Mouse (Mus musculus): Measurements from ENCODE around the gene Iars.
A peak's percentile ranks its signal among the peaks of the same experiment; 100 is the strongest.

The Iars gene

DNA sequence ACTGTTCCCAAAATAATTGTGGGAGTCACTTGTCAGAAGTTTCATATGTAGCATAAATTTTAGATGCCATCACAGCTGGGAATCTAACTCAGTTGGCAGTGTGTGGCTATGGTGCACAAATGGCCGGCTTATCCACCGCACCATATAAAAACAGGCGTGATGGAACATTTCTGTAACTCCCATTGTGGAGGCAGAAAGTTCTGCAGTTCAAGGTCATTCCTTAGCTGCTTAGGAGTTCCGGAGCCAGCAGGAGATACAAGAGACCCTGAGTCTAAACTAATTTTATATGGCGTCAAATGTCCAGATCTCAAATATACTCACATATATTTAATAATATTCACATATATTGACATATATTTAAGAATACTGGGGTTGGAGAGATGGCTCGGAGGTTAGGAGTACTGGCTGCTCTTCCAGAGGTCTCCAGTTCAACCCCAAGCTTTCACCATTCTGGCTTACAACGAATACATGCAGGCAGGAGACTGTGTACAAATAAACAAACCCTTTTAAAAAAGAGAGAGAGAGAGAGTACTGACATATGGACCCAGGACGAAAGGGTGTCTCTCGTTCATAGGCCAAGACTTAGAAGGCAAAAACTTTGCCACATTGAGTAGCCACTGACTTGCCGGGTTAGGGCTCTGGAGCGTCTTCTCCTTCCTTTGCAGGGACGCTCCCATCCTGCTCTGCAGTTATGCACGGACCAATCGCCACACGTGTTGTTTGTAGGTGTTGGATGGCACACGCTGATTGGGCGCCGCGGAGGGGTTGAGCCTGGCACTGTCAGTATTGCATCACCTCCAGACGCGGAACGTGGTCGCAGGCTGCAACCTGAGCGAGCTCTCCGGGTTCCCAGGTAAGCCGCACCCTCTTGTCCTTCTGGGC lies at the start of gene Iars:
TSS of gene Iars (plus strand) at position 750 of the 882 bp plus-strand sequence.
- peak; percentile 97 for DNase-seq (ENCODE audit: low spot score)

DNA sequence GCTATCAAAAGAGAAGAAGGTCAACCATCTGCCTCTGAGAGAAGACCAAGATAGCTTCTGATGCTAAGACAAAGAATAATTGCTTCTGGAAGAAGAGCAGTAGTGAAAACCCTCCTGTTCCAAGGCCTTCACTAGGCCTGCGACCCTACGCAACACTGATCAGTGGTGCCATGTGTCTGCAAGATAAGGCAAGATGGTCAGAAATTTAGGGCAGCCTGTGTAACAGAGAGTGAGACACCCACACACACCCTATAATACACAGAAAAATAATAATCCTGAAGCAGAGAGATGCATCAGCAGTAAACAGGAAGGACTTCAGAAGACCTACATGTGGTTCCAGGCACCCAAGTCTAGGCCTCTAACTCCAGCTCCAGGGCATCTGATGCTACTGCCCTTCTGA lies 41.9 kb upstream of the Iars start:
- no peak for DNase-seq (ENCODE audit: low spot score)

DNA sequence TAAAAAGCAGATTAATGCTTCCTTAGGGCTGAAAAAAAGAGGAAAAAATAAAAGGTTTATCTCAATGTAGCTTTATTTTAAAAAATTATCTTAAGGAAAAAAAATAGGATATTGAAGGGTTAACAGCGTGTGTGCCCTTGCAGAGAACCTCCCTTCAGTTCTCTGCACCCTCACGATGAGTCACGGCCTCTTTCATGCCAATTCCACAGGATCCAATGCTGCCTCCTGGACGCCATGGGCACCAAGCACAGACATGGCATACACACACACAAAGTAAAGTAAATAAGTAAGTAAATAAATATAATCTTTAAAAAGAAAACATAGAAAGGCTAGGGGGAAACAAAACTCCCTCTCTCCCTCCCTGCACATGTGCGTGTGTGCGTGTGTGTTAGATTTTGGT lies 39.2 kb upstream of the Iars start:
- DNase-seq (ENCODE audit: low spot score), result no peak

DNA sequence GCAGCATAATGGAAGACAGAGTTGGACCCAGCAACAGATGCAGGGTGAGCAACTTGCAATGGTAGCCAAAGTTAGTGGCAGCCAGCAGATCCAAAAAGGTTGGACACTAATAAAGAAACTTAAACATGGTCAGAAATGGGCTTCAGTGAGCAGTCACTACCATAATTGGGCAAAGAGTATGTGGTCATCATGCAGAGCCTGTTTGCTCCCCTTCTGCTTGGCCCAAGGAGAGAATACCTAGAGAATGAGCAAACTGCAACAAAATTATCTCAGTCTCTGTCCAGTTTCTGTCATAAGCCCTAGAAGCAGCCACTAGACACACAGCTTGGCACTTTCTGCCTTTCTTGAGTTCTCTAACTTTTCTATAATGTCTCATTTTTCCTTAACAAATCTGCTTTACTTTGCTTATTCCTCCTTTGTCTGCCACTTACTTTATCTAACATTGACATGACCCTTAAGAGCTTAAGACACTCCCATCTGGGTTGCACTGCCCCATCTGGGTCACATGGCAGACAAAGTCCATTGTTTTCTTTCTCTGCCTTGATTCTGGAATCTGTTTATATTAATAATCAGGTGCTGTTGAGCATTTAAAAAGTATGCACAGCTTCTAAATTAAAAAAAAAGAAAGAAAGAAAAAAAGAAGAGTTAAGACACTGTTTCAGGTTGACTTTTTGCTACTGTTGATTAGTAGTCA lies 38.1 kb upstream of the Iars start:
- DNase-seq (ENCODE audit: low spot score), result no peak

DNA sequence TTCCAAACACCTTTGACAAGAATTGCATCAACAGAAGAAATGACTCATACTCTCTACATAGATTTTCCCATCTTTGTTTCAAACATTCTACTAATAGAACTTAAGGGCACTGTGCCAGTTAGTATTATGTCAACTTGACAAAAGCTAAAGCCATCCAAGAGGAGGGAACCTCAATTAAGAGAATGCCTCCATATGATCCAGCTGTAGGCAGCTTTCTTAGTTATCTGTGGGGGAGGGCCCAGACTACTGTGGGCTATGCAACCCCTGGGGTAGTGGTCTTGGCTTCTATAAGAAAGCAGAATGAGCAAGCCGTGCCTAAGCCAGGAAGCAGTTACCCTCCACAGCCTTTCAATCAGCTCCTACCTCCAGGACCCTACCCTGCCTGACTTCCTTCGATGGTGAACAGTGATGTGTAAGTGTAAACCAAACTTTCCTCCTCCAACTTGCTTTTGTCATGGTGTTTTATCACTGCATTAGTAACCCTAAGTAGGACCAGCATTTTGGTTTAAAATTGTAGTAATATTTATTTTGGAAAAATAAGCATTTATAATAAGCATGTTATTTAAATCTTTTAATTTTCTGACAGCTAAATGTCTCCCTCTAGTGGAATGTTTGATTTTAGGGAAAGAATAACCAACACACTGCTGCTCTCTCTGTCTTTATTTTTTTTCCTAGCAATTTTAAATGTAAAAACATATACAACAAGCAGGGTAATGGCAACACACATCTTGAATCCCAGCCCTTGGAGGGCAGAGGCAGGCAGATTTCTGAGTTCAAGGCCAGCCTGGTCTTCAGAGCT lies 37.0 kb upstream of the Iars start:
- no peak for DNase-seq (ENCODE audit: low spot score)

DNA sequence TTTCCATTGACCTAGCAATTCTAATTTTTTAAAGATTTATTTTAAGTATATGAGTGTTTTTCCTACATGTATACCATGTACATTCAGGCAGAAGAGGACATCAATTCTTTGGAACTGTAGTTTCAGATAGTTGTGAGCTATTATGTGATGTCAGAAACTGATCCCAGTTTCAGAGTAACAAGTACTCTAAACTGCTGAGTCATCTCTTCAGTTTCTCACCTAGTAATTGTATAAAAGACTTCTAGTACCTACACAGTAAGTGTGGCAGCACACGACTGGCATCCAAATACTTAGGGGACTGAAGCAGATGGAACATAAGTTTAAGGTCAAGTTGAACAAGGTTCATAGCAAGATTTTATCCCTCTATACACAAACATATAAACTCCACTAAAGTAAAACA lies 35.9 kb upstream of the Iars start:
- DNase-seq (ENCODE audit: low spot score), result no peak

DNA sequence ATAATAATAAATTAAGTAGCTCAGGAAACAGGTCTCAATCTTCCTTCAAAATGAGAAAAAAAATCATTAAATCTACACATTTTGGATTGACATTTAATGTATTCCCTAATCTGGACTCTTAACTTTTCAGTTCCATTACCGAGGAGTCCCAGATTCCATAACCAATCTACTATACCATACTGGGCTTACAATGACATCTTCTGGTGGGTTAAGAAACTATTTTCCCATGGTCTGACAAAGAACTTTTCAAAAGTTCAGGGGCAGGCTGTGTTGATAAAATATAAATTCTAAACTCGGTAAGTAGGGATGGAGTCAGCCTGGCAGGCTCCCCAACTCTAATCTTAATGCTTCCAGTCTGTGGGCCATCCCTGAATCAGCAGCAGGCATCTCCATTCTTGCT lies 30.8 kb upstream of the Iars start:
- DNase-seq (ENCODE audit: low spot score), result no peak

DNA sequence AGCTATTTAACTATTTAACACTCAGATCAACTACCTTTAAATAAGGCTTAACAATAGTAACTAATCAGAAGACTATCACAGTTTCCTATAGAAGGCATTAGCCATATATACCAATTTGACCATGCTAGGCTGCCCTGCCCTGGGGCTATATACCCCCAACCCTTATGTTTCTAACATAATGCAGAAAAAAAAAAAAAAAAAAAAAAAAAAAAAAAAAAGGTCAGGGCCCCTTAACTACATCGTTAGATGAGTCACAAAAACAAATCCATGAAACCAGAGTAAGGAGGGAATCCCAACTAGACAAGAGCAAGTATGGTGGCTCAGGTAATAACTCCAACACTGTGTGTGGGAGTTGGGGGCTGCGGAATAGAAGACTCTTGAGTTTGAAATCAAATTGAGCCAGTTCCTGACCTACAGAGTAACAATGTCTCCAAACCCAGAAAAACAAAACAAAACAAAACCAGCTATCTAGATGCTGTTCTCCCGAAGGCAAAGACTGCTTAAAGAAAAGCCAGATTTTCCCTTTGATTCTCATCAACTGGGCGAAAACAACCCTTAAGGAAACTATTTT lies 30.0 kb upstream of the Iars start:
- DNase-seq (ENCODE audit: low spot score), result peak; percentile 15

DNA sequence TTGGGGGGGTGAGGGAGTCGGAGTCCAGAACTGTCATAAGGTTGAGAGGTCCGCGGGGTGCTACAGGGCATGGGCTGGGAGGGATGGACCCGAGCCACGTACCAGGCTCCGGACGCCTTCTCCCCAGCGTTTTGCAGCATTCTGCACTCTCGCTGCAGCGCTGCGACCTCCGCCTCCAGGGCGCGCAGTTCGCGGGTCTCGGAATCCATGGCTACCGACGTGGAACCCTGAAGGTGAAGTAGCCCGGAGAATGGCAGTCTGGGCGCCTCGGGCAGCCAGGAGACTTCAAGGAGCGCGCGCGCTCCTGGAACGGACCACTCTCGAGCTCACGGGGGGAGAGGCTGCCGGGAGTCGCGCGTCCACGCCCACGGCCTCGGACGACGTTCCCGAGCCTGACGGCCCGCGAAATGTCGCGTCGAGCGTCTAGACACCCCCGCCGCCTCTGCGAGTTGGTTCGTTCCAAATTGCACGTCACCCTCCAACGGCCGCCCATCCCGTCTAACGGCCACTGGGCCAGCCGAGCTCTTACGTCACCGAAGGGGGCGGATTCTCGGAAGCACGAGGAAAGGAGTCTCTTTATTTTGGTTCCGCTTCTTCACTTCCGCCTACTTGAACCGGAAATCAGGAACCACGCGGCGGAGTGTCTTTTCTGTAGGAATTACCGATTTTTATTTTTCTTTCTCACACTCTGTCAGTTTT lies 29.3 kb upstream of the Iars start, which contains the start of the genes Cenpp and Nol8:
TSS of gene Cenpp (minus strand) at position 305 of the 699 bp plus-strand sequence.
TSS of gene Nol8 (plus strand) at position 598 of the 699 bp plus-strand sequence.
- DNase-seq (ENCODE audit: low spot score), result peak; percentile 99

DNA sequence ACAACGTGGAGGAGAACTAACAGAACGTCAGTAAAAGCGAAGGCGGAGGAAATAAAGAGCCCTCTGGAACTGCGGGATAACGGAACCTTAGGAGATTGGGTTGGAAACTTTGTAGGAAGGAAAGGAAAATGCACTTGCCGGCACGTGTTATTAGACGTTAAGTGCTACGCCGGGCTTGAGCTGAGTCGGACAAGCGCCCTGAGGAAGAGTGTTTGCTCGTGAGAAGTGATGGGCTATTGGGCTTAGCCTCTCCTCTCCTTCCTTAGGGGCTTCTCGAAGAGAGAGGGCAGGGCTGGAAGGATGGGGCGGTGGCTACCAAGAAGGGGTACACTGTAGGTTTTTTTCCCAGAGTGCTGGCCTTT lies 28.7 kb upstream of the Iars start:
- peak; percentile 83 for DNase-seq (ENCODE audit: low spot score)

DNA sequence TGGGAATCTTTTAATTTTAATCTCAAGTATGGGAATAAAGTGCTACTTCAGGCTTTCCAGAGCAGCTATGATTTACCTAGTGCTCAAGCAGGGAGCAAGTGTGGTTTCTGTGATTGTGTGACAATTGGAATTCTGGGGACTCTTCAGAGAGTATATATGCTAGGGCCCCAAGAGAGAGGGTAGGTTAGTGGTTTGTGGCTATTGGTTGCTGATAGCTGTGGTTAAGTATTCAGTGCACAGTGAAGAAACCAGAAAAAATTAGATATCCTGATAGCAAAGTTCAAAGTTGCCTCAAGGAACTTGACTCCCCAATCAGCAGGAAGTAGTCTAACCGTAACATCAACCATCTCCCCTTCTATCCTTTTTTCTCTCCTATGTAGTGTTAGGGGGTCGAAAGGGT lies 4.1 kb upstream of the Iars start:
- no peak for DNase-seq (ENCODE audit: low spot score)

DNA sequence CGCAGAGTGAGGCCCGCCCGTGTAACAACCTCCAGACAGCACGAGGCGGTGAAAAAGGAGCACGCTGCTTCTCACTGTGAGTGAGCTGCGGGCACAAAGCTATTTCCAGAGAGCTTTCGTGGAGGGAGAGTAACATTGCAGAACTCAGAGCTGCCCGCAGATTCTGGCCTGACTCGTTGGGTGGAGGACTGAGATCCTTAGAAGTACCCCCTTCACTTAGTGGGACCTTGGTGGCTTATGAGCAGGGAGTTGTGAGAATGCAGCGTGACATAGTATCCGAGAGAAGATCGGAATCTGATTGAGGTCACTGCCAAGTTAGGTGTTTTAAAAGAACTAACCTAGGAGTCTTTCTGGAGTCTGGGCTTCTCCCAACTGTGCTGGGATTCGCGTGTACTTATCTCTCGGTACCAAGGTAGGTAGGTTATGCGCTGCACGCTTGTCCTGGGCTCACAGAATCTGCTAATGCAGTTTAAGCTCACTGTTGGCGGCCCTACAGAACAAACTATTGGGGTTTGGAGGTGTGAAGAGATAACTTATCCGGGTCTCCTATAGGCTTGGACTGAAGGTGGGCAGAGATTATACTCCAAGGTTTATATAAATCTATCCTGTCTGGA lies 440 bp downstream of the Iars start:
- DNase-seq (ENCODE audit: low spot score), result no peak

DNA sequence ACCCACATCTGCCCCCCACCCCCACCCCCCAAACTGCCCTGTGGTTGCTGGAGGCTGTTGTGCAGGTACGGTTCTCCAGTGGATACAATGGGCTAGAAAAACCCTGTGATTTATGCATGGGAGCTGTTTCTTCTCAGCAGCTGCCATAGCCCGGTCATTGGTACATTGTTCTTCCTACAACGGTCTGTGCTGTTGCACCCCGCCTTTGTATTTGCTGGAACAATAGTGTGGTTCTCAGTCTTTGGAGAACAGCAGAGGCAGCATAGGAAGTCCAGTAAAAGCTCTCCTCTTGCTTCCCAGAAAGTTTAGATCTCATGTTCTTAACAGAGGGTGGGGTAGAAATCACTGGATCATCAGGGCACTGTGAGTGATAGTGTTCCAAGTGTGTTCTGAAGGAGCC lies 2.4 kb downstream of the Iars start:
- DNase-seq (ENCODE audit: low spot score), result no peak

DNA sequence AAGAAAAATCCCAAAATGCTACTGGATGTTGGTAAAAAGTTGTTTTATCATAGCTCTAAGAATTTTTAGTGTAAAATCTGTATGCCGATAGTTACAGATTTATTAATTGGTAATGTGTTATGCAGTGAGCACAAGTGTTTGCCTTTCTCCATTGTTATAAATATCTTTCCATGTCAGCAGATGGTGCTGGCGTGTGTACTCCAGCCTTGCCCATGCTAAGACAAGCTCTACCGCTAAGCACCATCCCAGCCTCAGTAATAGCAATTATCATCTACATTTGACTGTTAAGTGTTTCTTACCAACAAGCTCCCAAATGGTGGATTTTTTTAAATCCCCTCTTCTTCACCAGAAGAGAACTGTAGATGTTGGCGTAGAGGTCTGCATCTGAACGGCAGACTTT lies 9.2 kb downstream of the Iars start:
- no peak for DNase-seq (ENCODE audit: low spot score)

DNA sequence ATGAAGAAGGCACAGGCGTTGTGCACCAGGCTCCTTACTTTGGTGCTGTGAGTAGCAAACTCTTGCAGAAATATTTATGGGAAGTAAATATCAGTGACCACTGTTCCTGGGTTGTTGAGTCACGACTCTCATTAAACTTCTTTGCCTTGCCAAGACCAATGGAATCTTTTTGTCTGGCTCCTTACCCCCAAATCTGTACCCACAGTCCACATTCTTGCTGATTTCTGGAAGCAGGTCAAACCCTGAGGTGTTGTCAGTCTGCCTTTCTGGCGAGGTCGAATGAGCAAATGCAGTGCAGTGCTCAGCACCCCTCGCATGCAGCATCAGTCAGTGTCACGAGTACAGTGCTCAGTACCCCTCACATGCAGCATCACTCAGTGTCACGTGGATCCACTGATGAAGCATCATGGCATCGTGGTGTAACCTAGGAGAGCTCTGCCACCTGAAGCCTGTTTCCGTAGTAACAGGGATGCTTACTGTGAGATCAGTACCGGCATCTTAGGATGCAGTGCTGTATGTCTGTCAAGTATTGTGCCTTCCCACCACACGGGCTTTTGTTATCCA lies 21.4 kb downstream of the Iars start:
- no peak for DNase-seq (ENCODE audit: low spot score)

DNA sequence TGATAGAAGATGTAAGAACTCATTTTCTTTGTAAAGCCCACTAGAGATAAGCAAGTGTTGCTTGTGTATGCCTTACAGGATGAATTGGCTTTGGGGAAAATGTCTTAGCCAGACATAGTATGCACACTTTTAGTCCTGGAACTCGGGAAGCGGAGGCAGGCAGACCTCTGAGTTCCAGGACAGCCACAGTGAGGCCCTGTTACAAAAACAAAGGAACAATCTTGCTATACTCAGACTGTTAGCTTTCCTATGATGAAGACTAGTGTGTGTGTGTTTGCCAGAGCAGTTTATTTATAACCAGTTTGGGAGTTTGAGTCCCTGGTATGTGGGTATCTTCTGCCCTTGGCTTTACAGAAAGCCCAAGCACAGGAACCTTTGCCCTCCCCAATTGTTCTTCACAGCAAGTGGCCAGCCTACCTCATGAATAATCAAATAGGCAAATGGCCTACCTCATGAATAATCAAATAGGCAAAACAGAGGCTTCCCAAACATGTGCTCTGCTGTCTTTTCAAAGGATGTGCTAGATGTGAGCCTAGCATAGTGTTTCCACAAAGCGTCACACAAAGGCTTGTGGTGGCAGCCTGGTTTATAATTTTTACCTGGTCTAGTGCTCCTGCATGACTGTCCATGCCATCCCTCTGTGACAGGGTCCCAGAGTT lies 24.3 kb downstream of the Iars start:
- no peak for DNase-seq (ENCODE audit: low spot score)

DNA sequence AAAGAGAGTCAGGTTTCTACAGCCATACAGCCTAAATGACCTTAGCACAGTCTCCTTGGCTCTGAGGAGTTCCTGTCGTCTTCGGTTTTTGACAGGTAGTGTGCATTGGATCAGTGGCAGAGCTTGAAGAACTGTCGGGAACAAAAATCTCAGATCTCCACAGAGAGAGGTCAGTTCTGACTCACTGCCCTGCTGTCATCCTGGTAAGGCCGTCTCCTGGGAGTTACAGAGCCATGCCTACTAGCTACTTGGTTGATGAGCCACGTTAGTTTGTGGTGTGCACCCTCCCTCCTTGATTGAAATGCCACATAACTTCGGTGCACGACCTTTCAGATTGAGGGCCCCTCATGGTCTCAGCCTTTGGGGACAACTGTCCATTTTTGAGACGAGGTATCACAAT lies 26.4 kb downstream of the Iars start:
- DNase-seq (ENCODE audit: low spot score), result no peak

DNA sequence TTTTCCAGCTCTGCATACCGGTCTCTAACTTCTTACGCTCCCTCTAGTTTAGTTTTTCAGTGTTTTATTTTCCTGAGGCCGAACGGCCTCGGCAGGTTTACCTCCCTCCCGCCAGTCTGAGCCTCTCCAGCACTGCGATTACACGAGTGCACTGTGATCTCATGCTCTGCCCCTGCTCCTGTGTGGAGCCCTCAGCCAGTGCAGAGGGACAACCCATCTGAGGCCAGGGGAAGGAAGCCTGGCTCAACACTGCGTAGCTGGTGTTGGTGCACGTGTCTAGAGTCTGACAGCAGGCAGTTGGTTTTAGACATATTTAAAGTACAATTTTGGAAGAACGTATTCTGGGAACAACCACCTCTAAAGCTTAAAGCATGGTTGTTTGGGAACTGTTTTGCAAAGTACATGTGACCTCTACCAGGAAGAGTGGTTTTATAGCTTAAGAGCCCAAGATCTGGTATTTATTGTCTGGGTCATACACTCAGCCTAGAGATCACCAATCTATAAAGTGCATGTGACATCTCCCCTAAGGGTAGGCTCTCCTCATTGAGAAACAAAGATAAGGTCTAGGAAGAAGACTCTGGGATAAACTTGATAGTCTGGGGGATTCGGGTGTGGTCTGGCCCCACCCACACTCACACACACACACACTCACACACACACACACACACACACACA lies 30.3 kb downstream of the Iars start:
- DNase-seq (ENCODE audit: low spot score), result no peak

DNA sequence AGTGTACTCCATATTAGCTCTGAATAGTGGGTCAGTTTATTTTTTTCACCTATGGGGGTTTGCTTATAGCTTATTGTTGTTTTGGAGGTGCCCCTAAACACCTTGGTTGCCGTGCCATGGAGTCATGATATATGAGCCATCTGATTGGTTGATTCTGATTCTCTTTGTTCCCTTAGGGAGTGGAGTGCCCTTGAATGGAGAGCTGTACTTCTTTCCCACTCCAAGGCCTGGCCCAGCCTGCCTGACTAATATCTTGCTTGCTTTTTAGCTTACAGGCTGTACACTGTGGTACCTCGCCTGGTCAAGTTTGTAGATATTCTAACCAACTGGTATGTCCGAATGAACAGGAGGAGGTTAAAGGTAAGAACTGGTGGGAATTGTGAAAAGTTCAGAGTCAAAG lies 37.4 kb downstream of the Iars start:
- no peak for DNase-seq (ENCODE audit: low spot score)

DNA sequence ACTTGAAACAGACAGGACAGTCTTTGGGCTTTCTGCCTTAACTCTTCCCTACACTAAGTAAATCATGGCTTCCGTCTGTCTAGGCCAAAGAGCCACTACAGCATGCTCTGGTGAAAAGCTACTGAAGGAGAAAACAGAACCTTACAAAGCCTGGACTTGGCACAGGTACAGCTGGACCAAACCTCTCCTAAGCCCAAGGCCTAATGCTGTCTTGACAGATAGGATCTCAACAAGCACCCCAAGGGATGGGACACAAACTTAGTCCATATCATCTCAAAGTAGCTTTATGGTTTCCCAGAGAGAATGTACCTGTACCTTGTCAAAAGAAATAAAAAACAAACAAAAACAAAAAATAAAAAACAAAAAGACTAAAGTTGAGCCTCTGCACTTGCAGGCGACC lies 54.5 kb downstream of the Iars start:
- no peak for DNase-seq (ENCODE audit: low spot score)

All from testis, postnatal 14 days (tissue).